Mouse (Mus musculus): ENCODE measurements around the gene Mtch1. TPM values are rescaled to one million over a fixed set of nuclear protein-coding genes. Genes with fewer than 3 reads are reported as not detected.

Mtch1 gene
- total and polyA plus RNA-seq, 3 experiments: 78.7 to 175 (median 101) TPM

DNA sequence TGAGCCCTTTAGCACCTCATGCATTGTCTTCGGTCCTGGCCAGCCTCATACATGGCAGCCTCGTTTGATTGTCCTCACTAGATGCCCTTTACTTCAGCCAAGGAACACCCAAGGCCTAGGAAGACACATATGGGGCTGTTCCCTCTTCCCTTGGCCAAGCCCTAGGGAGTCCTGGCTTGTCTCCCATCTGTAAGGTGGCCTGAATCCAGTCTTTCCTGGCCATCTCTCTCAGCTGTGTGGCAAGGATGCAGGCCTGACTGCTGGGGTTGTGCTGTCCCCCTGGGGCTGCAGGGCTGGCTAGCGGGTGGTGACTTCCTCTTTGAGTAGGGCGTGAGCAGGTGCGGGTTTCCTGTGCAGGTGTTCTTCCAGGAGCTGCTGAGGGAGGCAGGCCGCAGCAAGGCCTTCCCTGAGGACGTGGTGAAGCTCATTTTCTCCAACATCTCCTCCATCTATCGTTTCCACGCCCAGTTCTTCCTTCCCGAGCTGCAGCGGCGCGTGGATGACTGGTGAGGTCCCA, 17.4 kb upstream of the Mtch1 start:
- no peaks in the 10 kb centered on the region for H3K9me3 ChIP-seq (replicated peaks)
- peaks cover 48% of the 10 kb centered on the region for H3K4me1 ChIP-seq (ENCODE audit: insufficient read depth, low read depth, low read length)
- H3K36me3 ChIP-seq (replicated peaks): no peaks in the 10 kb centered on the region
- no peak for DNase-seq (ENCODE audit: low spot score)
- no peak overlapping the region for H3K4me3 ChIP-seq (ENCODE audit: low read depth, low read length)
- no peak for ATAC-seq (ENCODE audit: extremely low read depth, insufficient number of reproducible peaks, low FRiP score, poor library complexity, severe bottlenecking)
- peaks cover 63% of the 10 kb centered on the region for H3K27me3 ChIP-seq (ENCODE audit: insufficient read depth, low read length)
- no peak for TF ChIP-seq POLR2AphosphoS5 (IDR thresholded peaks at IDR 0.05; ENCODE audit: insufficient replicate concordance, low read depth, low read length)
- no peak for TF ChIP-seq GATA1 (IDR thresholded peaks at IDR 0.05; ENCODE audit: borderline replicate concordance, low read length)
- TF ChIP-seq CTCF (IDR thresholded peaks at IDR 0.05; ENCODE audit: low read depth, low read length): no peak
- no peak for TF ChIP-seq TAL1 (conservative IDR thresholded peaks at IDR 0.05; ENCODE audit: low read depth, low read length)
- TF ChIP-seq GATA2 (IDR thresholded peaks at IDR 0.05; ENCODE audit: borderline replicate concordance, low read depth, low read length): no peak

- ATAC-seq (ENCODE audit: extremely low read depth, insufficient number of reproducible peaks, low FRiP score, poor library complexity, severe bottlenecking): no peak
- DNase-seq (ENCODE audit: low spot score): no peak
- Histone ChIP-seq H3K9me3 (replicated peaks) (no peaks in the 10 kb centered on the region), H3K4me3 (ENCODE audit: low read depth, low read length) (no peak overlapping the region), H3K4me1 (ENCODE audit: insufficient read depth, low read depth, low read length) (peaks cover 45% of the 10 kb centered on the region), H3K36me3 (replicated peaks) (no peaks in the 10 kb centered on the region), H3K27me3 (ENCODE audit: insufficient read depth, low read length) (peaks cover 54% of the 10 kb centered on the region)
- TF ChIP-seq TAL1 (conservative IDR thresholded peaks at IDR 0.05; ENCODE audit: low read depth, low read length) (no peak), GATA1 (IDR thresholded peaks at IDR 0.05; ENCODE audit: borderline replicate concordance, low read length) (no peak), GATA2 (IDR thresholded peaks at IDR 0.05; ENCODE audit: borderline replicate concordance, low read depth, low read length) (no peak), CTCF (IDR thresholded peaks at IDR 0.05; ENCODE audit: low read depth, low read length) (no peak), POLR2AphosphoS5 (IDR thresholded peaks at IDR 0.05; ENCODE audit: insufficient replicate concordance, low read depth, low read length) (no peak)
Observed at GRCm38 (mm10) chr17:29363109-29363508, 15.4 kb upstream of the Mtch1 start.

- ATAC-seq (ENCODE audit: extremely low read depth, insufficient number of reproducible peaks, low FRiP score, poor library complexity, severe bottlenecking) (no peak), DNase-seq (ENCODE audit: low spot score) (no peak)
- Histone ChIP-seq H3K9me3 (replicated peaks) (no peaks in the 10 kb centered on the region), H3K27me3 (ENCODE audit: insufficient read depth, low read length) (peaks cover 48% of the 10 kb centered on the region), H3K4me3 (ENCODE audit: low read depth, low read length) (no peak overlapping the region), H3K4me1 (ENCODE audit: insufficient read depth, low read depth, low read length) (peaks cover 47% of the 10 kb centered on the region), H3K36me3 (replicated peaks) (no peaks in the 10 kb centered on the region)
- no peak for TF ChIP-seq CTCF (IDR thresholded peaks at IDR 0.05; ENCODE audit: low read depth, low read length)
- no peak for TF ChIP-seq TAL1 (conservative IDR thresholded peaks at IDR 0.05; ENCODE audit: low read depth, low read length)
- no peak for TF ChIP-seq GATA1 (IDR thresholded peaks at IDR 0.05; ENCODE audit: borderline replicate concordance, low read length)
- TF ChIP-seq POLR2AphosphoS5 (IDR thresholded peaks at IDR 0.05; ENCODE audit: insufficient replicate concordance, low read depth, low read length): no peak
- no peak for TF ChIP-seq GATA2 (IDR thresholded peaks at IDR 0.05; ENCODE audit: borderline replicate concordance, low read depth, low read length)
Observed at GRCm38 (mm10) chr17:29361982-29362691, 14.4 kb upstream of the Mtch1 start.

DNA sequence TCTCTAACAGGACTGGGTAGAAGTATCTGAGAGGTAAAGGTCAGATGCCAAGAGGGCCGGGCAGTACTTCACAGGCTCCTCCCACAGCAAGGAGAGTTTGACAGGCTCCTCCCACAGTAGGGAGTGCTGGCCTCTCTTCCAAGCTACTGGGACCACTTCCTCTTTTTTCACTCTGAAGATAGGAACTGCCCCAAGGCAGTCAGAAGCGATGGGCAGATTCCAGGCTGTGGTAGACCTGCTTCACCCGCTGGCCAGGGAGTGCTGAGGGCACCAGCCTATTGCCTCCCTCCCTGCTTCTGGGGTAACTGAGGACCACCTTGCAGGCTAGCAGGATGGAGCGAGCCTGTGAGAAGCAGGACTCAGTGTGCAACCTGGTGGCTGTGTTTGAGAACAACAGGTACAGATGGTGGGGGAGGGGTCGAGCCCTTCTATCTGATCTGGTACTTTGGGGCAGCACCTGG, 13.1 kb upstream of the Mtch1 start, which contains the start of gene Fgd2:
Gene Fgd2, plus strand, starts transcription at position 154 of the 461 bp plus-strand sequence.
- no peaks in the 10 kb centered on the region for H3K9me3 ChIP-seq (replicated peaks)
- DNase-seq (ENCODE audit: low spot score) (peak; percentile 65), ATAC-seq (ENCODE audit: extremely low read depth, insufficient number of reproducible peaks, low FRiP score, poor library complexity, severe bottlenecking) (peak; percentile 73)
- H3K36me3 ChIP-seq (replicated peaks): no peaks in the 10 kb centered on the region
- TF ChIP-seq TAL1 (conservative IDR thresholded peaks at IDR 0.05; ENCODE audit: low read depth, low read length): no peak
- TF ChIP-seq POLR2AphosphoS5 (IDR thresholded peaks at IDR 0.05; ENCODE audit: insufficient replicate concordance, low read depth, low read length): no peak
- no peak for TF ChIP-seq GATA1 (IDR thresholded peaks at IDR 0.05; ENCODE audit: borderline replicate concordance, low read length)
- H3K4me1 ChIP-seq (ENCODE audit: insufficient read depth, low read depth, low read length): peaks cover 52% of the 10 kb centered on the region
- peaks cover 52% of the 10 kb centered on the region for H3K27me3 ChIP-seq (ENCODE audit: insufficient read depth, low read length)
- peak within 1 kb of the TSS; percentile 57; the same call in 1 of the 2 replicates for H3K4me3 ChIP-seq (ENCODE audit: low read depth, low read length)

- no peak for TF ChIP-seq GATA1 (IDR thresholded peaks at IDR 0.05; ENCODE audit: borderline replicate concordance, low read length)
- no peak for TF ChIP-seq GATA2 (IDR thresholded peaks at IDR 0.05; ENCODE audit: borderline replicate concordance, low read depth, low read length)
- TF ChIP-seq POLR2AphosphoS5 (IDR thresholded peaks at IDR 0.05; ENCODE audit: insufficient replicate concordance, low read depth, low read length): no peak
- TF ChIP-seq CTCF (IDR thresholded peaks at IDR 0.05; ENCODE audit: low read depth, low read length): no peak
- TF ChIP-seq TAL1 (conservative IDR thresholded peaks at IDR 0.05; ENCODE audit: low read depth, low read length): no peak
- Histone ChIP-seq H3K4me1 (ENCODE audit: insufficient read depth, low read depth, low read length) (peaks cover 46% of the 10 kb centered on the region), H3K9me3 (replicated peaks) (no peaks in the 10 kb centered on the region), H3K4me3 (ENCODE audit: low read depth, low read length) (no peak overlapping the region), H3K27me3 (ENCODE audit: insufficient read depth, low read length) (peaks cover 48% of the 10 kb centered on the region), H3K36me3 (replicated peaks) (no peaks in the 10 kb centered on the region)
- ATAC-seq (ENCODE audit: extremely low read depth, insufficient number of reproducible peaks, low FRiP score, poor library complexity, severe bottlenecking): no peak
- DNase-seq (ENCODE audit: low spot score): no peak
Observed at GRCm38 (mm10) chr17:29358928-29359327, 11.2 kb upstream of the Mtch1 start.

DNA sequence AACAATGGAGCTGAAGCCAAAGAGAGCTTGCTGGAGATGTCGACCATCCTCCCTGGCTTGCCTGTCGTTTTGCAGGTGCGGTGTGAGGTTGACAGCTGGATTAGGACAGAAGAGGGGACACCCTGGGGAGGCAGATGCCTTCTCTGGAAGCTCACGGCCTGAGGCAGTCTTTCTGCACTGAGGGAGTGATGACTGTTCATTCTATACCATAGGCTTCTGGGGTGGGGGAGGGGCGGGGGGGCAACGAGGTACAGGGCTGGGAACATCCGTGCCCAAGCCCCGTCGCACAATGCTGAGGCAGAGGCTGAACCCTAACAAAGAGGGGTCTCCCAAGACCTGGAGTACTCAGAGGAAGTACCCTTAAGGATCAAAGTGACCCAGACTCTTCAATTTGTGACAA, 9.1 kb upstream of the Mtch1 start:
- H3K4me3 ChIP-seq (ENCODE audit: low read depth, low read length): no peak overlapping the region
- H3K36me3 ChIP-seq (replicated peaks): no peaks in the 10 kb centered on the region
- H3K9me3 ChIP-seq (replicated peaks): no peaks in the 10 kb centered on the region
- TF ChIP-seq CTCF (IDR thresholded peaks at IDR 0.05; ENCODE audit: low read depth, low read length) (no peak), TAL1 (conservative IDR thresholded peaks at IDR 0.05; ENCODE audit: low read depth, low read length) (no peak), GATA1 (IDR thresholded peaks at IDR 0.05; ENCODE audit: borderline replicate concordance, low read length) (no peak), POLR2AphosphoS5 (IDR thresholded peaks at IDR 0.05; ENCODE audit: insufficient replicate concordance, low read depth, low read length) (no peak), GATA2 (IDR thresholded peaks at IDR 0.05; ENCODE audit: borderline replicate concordance, low read depth, low read length) (no peak)
- DNase-seq (ENCODE audit: low spot score) (no peak), ATAC-seq (ENCODE audit: extremely low read depth, insufficient number of reproducible peaks, low FRiP score, poor library complexity, severe bottlenecking) (no peak)
- H3K4me1 ChIP-seq (ENCODE audit: insufficient read depth, low read depth, low read length): peaks cover 35% of the 10 kb centered on the region
- peaks cover 30% of the 10 kb centered on the region for H3K27me3 ChIP-seq (ENCODE audit: insufficient read depth, low read length)
